Mouse (Mus musculus): Measurements from ENCODE around the gene Aebp1.
A peak's percentile ranks its signal among the peaks of the same experiment; 100 is the strongest.
"Not testable (repeated sequence)": the region's sequence is repeated elsewhere in the genome, so short reads cannot be mapped to it uniquely, and the experiment has no call there.

The Aebp1 gene

DNA sequence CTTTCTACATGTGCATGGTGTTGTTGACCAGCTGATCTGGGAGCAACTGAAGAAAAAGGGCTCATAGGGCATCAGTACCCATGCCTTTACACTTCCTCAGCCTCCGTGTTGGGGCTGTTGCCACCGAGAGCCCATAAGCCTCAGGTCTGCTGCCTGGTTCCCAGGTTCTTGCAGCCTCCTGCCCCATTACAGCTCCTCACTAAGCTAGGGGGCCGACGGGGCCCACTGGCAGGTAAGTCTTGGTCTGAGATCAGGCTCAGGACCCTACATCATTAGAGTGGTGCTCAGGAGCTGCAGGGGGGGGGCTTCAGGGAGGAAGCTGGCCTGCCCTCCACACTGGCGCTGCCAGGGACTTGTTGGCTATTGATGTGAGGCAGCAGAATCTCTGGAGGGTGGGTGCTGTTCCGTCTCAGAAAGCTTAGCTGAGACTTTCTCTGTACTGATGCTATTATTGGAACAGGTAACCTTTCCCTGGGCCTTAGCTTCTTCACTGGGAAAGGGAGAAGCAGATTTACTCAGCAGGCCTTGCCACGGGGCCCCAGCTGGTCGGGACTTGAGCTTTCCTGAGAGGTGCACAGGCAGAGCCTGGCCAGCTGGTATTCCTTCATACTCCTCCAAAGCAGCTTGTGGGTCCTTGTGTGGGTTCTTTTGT lies 5.1 kb upstream of the Aebp1 start:
- DNase-seq = no peak

DNA sequence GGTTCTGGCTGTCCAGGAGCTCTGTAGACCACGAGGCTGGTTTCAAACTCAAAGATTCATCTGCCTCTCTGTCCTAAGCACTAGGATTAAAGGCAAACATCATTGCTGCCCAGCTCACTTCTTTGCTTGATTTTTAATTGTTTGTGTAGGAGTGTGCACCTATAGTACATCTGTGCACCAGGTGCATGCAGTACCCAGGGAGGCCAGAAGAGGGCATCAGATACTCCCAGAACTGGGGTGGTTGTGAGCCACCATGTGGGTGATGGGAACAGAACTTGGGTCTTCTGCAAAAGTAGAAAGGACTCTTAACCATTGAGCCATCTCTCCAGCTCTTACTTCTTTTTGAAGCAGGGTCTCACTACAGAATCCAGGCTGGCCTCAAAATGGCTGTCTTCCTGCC lies 3.0 kb upstream of the Aebp1 start:
- no peak for DNase-seq

DNA sequence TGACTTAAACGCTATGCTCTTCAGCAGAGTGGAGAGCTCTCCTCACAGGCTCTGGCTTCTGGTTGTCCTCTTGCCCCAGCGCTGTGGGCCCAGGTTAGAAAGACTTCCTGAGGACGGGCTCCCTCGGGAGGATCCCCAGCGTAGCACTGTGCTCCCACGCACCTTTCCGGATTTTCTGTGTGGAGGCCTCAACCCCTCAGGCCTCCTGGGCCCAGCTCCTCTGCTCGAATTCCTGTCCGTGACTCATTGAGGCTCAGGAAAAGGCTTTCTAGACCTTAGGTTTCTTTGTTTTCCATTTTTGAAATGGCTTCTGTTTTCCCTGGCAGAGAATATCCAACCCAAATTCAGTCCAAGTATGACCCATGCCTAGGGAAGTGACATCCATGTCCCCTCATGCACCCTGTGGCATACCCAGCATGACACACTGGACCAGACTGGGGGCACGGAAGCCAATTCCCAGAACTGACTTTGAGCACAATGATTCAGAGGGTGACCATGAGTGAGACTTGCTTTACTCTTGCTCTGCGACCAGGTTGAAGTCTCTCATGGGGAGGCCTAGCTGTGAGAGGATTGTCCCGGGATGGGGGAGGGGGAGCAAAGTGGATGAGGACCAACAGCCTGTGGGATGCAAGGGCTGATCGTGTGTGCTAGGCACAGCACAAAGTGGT lies 1.7 kb upstream of the Aebp1 start:
- no peak for DNase-seq

DNA sequence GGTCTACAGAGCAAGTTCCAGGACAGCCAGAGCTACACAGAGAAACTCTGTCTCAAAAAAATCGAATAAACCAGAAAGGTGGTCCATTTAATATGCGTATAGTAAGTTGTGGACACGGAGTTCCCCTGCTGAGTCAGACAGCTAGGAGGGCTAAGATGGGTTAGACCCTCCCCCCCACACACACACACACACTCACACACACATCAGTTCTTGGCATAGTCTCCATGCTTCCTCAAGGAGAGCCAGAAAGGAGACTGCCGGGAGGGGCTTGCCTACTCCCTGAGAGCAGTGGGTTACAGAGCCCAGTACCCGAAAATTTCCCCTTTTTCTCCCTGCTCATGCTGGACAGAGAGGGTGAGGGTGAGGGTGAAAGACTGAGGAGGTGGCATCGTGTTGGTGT lies 1.1 kb upstream of the Aebp1 start:
- no peak for DNase-seq

DNA sequence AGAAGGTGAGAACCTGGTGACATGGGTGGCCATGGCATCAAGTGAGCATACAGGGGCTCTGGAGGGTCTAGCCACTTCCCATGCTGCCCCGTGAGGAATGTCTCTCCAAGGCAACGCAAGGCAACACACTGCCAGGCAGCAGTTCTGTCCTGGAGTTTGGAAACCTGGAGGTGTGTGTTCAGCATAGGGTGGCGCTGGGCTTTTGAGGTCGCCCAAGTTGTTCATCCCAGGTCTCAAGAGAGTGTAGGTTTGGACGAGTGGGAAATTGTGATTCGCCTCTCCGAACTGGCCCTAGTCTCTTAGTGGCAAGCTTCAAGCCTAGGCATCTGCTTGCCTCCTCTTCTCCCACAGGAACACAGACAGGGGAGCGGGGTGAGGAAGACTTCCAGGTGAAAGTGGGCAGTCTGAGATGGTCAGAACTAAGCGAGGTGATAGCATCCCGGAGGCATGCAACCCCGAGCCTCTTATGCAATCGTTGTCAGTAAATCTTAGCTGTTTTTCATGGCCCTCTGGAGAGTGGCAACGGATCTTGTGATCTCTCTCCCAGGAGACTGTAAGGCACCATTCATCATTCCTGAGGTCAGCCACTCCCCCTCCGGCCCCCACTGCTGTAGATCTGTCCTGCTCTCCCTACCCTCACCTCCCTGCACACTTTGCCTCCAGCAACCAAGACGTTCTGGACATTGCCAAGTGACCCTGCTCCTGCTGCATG lies 803 bp downstream of the Aebp1 start:
- DNase-seq = no peak

DNA sequence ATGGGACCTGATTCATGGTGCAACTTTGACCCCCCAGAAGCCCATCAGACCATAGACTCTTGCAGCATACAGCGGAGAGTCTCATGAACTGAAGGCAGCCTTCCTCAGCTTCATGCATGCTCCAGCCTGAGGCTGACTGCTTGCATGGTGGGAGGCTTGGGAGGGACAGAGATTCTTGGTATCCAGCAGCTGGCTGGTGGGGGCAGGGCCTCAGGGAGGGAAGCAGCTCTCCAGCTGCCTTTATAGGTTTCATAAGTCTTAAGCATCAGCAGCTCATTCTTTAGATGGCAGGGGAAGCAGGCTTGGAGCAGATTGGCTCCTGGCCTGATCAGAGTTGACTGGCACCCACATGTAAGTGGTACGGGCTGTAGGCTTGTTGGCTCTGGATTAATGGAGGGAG lies 5.4 kb downstream of the Aebp1 start:
- DNase-seq = no peak

DNA sequence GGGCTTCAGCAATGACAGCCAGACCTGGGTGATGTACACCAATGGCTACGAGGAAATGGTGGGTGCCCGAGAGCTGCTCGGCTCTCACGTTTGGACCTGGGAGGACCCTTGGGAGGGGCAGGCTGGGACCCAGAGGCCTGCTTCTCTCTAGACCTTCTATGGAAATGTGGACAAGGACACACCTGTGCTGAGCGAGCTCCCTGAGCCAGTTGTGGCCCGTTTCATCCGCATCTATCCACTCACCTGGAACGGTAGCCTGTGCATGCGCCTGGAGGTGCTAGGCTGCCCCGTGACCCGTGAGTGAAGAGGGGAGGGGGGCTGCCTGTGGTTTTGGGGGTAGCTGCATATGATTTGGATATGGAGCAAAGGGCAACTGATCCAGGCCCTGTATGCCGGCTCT lies 6.6 kb downstream of the Aebp1 start:
- no peak for DNase-seq

DNA sequence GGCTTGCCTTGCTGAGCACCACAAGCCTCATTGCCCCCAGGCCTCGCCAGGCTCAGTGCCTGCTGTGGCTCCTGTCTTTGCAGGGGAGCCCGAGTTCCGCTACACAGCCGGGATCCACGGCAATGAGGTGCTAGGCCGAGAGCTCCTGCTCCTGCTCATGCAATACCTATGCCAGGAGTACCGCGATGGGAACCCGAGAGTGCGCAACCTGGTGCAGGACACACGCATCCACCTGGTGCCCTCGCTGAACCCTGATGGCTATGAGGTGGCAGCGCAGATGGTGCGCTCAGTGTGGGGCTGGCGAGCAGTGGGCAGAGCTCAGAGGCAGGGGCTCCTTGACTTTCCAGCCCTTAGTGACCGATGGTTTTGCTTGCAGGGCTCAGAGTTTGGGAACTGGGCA lies 7.6 kb downstream of the Aebp1 start:
- DNase-seq = peak; percentile 2

DNA sequence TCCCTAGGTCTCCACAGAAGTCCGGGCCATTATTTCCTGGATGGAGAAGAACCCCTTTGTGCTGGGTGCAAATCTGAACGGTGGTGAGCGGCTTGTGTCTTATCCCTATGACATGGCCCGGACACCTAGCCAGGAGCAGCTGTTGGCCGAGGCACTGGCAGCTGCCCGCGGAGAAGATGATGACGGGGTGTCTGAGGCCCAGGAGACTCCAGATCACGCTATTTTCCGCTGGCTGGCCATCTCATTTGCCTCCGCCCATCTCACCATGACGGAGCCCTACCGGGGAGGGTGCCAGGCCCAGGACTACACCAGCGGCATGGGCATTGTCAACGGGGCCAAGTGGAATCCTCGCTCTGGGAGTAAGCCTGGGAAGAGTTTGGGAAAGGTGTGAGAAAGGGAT lies 8.3 kb downstream of the Aebp1 start:
- DNase-seq = no peak

DNA sequence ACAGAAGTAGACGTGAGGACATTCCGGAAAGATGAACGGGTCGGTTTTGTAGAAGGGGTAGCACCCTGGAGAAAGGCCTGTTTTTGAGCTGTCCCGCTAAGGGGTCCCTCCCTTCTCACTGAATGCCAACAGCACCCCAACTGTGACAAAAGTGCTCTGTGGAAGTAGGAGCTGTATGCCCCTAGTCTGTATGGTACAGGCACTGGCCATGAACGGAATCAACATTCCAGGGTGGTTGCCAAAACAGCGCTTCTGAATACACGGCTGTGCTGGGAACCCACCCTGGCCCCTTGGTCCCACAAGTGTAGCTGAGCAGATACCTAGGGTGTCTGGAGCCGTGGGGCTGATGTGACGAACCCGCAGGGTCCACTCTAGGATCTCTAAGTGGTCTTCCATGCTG lies 11.0 kb downstream of the Aebp1 start:
- no peak for DNase-seq

DNA sequence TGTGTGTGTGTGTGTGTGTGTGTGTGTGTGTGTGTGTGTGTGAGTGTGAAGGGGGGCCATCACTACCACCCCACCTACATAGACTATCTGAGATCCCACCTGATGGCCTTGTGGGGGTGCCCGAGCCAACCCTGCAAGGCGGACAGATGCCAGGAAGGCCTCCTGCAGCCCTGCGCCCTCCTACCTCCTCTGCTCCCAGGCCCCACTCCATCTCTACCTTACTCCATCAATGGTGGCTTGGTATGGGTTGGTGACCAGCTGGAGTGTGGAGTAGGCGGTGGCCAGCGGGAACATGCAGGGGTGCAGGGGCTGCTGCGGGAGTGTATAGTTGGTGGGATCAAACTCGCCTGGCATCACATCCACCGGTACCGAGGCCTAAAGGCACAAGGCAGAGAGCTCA lies 11.4 kb downstream of the Aebp1 start:
- no peak for DNase-seq

DNA sequence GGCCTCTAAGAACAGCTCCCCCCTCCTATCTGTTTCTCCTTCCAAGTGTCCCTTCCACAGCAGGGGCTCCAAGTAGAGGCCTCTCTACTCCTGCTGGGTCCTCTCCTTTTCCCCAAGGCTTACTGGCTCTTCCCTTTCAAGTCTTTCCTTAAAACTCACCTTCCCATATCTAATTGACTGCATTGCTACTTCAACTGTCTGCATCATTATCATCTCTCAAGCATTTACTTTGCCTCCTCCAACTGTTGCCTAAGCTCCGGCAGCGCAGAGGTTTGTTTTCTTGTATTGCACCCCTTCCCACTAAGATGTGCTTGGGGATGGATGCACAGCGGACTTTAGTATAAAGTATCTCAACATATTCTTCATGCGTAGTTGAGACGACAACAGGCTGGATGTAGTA lies 15.7 kb downstream of the Aebp1 start:
- no peak for DNase-seq

DNA sequence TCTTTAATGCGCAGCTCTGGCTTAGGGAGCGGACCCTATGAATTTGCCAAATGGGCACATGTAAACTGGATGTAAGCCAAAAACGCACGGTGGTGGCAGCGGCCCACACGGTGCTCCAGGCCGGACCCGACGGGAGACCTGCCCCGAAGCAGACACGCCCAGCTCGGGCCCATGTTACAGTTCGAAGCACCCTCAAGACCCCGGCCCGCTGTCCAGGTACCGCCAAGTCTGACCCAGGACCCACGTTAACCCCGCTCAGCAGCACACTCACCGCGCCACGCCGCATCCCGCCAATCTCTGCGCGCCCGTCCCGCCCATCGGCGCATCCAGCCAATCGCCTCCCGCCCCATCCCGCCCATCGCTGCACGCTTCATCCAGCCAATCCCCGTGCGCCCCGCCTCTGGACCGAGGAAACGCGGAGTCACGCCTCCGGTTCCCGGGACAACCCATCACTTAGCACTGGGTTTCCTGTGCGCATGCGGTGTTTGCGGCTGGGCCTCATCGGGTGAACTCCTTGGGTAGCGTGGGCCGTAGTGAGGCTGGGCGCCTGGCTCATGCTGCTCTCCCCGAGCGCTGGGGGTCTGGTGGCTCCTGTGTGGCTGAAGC lies 16.3 kb downstream of the Aebp1 start, which contains the start of gene Pold2:
TSS of gene Pold2 (minus strand) at position 372 of the 606 bp plus-strand sequence.
- DNase-seq = peak; percentile 98

DNA sequence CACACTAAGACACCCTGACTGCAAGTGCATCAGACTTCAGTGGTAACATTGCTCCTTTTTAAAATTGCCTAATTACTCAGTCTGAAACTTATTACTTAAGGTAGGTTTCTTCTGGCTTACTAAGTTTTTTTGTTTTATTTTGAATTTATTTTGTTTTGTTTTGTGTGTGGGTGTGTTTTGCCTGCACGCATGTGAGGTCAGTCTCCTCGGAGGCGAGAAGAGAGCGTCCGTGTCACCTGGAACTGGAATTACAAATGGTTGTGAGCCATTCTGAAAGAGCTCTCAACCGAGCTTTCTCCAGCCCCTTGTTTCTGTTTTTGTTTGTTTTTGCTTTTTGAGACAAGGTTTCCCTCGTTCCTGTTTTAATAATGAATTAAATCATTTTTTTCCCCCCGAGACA lies 16.9 kb downstream of the Aebp1 start:
- DNase-seq = no peak

DNA sequence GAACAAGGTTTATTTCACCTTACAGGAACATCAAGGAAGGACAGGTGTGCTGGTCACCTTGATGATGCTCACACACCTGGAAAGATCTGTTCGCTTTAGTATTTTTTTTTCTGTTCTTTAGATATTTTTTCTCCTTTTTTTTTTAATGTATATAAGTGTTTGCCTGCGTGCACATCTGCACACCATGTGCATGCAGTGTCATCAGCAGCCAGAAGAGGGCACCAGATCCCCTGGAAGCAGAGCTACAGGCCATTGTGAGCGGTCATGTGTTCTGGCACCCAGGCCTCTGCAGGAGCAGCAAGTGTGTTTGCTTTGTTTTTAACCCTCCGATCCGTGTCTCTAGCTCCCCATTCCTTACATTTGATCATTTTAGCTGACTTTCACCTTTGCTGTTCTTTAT lies 18.2 kb downstream of the Aebp1 start:
- DNase-seq = peak; percentile 74

DNA sequence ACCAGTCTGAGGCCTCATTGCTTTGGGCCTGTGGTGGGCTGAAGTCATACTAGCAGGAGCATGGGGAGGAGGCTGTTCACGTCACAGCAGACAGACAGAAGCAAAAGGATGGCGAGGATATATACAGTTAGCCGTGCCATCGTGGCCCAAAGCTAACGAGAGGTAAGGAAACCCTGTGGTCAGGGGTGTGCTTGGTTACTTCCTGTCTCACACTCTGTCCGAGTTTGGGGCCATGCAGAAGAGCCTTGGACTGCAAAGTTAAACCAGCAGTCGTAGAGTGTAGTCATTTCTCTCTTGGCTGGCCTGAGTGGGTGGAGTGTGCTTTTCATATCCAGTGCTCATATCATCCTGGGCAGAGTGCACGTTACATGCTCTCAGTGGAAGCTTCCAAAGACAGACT lies 20.8 kb downstream of the Aebp1 start:
- no peak for DNase-seq

DNA sequence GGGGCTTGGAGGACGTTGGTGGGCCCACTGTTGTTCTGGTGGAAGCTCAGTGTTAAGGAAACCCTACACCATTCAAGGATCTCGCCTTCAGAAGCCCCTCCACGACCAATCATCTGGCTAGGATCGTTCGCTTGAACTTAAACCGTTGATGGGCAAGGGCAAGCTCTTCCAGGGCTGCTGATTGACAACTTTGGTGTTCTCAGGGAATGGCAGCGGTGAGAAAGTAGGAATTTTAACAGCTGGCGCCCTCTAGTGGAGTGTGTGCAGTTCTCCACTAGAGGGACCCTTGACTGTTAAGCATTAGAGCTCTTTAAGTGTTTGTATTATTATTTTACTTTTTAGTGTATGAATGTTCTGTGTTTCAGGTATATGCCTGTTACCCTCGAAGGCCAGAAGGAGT lies 24.4 kb downstream of the Aebp1 start:
- DNase-seq = peak; percentile 69

DNA sequence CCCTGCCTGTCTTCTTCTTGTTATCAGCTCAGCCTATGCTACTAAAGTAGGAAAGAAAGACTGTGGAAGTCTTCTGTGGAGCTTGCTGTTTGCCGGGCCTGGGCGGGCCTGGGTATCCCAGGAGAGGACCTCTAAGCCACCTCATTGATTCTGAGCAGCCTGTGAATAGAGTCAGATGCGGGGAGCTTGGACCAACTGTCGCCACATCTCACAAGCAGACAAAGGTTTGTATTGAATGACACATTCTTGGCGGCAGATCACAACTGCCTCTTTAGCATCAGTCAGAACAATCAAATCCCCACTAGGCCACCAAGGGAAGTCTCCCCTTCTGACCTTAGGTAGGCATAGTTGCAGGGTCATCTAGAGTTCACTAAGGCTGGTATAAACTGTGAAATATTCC lies 25.5 kb downstream of the Aebp1 start:
- DNase-seq = no peak

DNA sequence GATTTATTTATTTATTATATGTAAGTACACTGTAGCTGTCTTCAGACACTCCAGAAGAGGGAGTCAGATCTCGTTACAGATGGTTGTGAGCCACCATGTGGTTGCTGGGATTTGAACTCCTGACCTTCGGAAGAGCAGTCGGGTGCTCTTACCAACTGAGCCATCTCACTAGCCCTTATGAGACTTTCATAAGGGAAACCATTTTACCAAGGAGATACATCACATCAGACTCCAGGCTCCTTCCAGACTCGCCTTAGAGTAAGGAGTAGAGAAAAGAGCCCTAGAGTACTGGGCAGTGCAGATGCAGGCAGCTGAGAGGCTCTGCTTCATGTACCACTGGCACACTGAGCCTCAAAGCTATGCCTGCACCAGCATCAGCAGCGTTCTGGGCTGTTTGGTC lies 26.8 kb downstream of the Aebp1 start:
- DNase-seq = not testable (repeated sequence)

DNA sequence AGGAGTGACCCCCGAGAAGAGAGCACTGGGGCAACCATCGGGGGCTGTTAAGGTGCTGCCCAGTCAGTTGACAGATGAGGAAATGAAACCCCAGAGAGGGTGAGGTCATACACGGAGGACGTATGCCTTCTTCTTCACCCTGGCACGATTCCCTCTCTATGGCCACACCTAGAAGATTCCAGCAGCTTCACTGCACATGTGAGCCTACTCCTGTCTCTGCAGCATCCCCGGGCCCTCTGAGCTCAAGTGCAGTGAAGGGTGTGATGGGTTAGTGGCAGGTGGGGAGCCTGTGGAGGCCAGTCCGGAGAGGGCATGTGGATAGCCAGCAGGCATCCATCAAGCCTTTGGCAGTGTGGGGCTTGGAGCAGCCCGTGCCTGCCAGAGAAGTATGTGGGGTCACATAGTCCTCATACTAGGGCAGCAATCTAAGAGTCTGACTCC lies 30.4 kb downstream of the Aebp1 start:
- no peak for DNase-seq

DNA sequence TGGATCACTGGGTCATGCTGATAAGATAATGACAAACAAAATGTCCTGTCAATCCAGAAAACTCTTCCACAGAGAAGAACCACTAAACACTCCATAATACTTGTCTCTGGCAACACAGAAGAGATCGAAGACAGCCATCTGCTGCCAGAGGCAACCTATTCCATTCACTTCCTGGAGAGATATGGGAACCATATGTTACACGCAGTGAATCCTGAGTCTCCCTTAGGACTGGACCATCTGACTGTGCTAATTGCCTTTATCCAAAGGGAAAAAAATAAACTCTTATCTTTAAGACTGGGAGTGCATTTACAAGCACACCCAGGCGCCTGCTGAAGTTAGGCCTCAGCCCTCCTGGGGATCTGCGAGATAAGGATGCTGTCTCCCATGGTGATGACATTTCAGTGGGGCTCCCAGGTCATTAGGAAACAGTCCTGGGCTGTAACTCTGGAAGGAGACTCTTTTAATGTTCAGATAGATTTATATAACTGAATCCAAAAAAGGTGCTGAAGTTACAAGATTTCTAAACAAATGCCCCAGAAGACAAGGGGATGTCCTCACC lies 31.1 kb downstream of the Aebp1 start:
- no peak for DNase-seq

DNA sequence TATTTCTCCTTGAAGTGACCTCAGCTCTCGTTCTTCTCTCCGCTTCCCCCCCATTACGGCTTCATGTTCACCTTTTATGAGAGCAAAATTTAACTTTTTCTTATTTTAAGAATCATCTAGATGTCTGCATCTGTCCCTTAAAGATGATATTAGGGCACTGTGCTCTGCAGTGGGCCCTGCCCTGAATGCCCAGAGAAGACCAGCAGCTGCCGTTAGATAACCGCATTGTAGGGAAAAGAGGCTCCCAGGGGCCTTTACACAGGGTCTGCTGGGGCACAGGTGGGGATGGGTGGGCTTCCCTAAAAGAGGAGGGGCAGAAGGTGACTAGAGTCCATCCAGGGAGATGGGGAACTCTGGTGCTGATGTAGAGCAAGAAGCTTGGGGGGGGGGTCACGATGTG lies 32.1 kb downstream of the Aebp1 start:
- DNase-seq = no peak

DNA sequence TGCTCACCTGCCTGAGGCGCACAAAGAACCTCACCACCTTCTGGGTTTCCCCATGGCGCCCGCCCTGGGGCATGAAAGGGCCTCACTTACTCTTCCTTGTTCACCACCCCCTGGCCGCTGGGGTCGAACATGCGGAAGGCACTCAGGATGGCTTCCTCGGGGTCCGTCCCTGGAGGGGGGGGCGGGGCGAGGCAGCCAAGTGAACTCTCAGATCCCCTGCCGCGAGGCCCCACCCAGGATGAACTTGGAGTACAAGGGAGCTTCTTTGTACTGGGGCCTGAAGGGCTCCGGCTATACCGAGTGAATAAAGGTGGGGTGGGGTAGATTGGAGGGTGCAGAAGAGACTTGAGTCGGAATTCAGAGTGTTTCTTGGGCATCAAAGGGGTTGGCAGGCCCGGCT lies 35.5 kb downstream of the Aebp1 start:
- DNase-seq = no peak

DNA sequence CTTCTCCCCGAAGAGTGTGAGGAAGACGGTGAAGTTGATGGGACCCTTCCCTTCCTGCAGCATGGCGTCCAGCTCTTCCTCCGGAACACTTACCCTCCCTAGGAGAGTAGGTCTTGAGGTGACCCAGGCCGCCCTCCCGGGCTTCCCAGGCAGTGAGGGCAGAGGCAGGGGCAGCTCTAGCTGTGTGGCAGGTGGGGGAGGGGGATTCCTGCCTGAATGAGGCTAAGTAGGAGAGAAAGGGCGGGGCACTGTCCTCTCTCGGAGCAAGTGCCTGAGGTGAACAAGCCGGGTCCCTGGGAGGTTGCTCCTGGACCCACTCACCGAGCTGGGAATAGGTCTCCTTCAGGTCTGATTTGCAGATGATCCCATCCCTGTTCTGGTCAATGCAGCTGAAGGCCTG lies 36.1 kb downstream of the Aebp1 start:
- DNase-seq = no peak
